Mouse (Mus musculus) heart, embryonic 16.5 days (tissue): ENCODE results near the gene Taok3. TPM values are rescaled to one million over a fixed set of nuclear protein-coding genes. Genes with fewer than 3 reads are reported as not detected.

Experiments used
- ATAC-seq: fragments of 200-750 bp; cut with Nextera tagmentation; replicated peaks from 2 replicates; pipeline ENCODE4 v1.8.0; 2017; ENCODE audit warnings: moderate number of reproducible peaks; ENCODE audit not compliant: insufficient read depth, low FRiP score; ENCODE audit errors: extremely low read depth
- H3K27ac ChIP-seq: fragments of 300-500 bp; sonication (generic); 2 replicates; pipeline ENCODE4 v1.5.1; 2014; ENCODE audit warnings: mild to moderate bottlenecking, low read length, control low read depth, moderate library complexity
- H3K27me3 ChIP-seq: fragments of 300-500 bp; sonication (generic); 2 replicates; pipeline ENCODE4 v1.6.1; 2014; ENCODE audit warnings: low read length, mixed read lengths; ENCODE audit not compliant: control insufficient read depth, insufficient read depth
- H3K36me3 ChIP-seq: fragments of 300-500 bp; sonication (generic); 2 replicates; pipeline ENCODE4 v1.6.1; 2014; ENCODE audit not compliant: control insufficient read depth, insufficient read depth
- H3K4me1 ChIP-seq: fragments of 300-500 bp; sonication (generic); 2 replicates; pipeline ENCODE4 v1.6.1; 2014; ENCODE audit warnings: low read length, mixed read lengths; ENCODE audit not compliant: control insufficient read depth, insufficient read depth
- H3K4me2 ChIP-seq: fragments of 300-500 bp; sonication (generic); 2 replicates; pipeline ENCODE4 v1.6.1; 2014; ENCODE audit warnings: low read depth, mild to moderate bottlenecking, control low read depth, low read length
- H3K4me3 ChIP-seq: fragments of 300-500 bp; sonication (generic); 2 replicates; pipeline ENCODE4 v1.5.1; 2014; ENCODE audit warnings: mild to moderate bottlenecking, control low read depth, low read length
- H3K9ac ChIP-seq: fragments of 300-500 bp; sonication (generic); 2 replicates; pipeline ENCODE4 v1.6.1; 2014; ENCODE audit warnings: low read length, control low read depth
- H3K9me3 ChIP-seq: fragments of 300-500 bp; sonication (generic); replicated peaks from 2 replicates; pipeline ENCODE4 v1.6.1; 2016; ENCODE audit warnings: low read length; ENCODE audit not compliant: control insufficient read depth
- WGBS: fragments of 180-500 bp; shearing (Covaris S2); extraction: QIAGEN DNeasy Blood & Tissue Kit; methylation state at CpG from one replicate; pipeline ENCODE4 v1.1.7; 2014; 5-methylcytosine and 5-hydroxymethylcytosine counted together
- polyA plus RNA-seq: library from polyadenylated mRNA; unstranded; fragments of >200 nt; fragmentation: Nextera tagmentation; extraction: Ambion mirVana; gene quantifications from 2 replicates; pipeline ENCODE4 v1.2.1, GENCODE M21; 2015

The Taok3 gene
- 12.8 and 19.2 TPM in 2 replicates for polyA plus RNA-seq

GRCm38 (mm10) chr5:117119777-117120488 is at the start of gene Taok3:
Taok3 (plus strand) TSS chr5:117120129.
- Histone ChIP-seq H3K4me2 (peak within 1 kb of the TSS; percentile 96), H3K4me3 (peak within 1 kb of the TSS; percentile 82), H3K9ac (peak within 1 kb of the TSS; percentile 71), H3K4me1 (peaks cover 11% of the 10 kb centered on the region), H3K27ac (peak within 1 kb of the TSS; percentile 36; the same call in 1 of the 2 replicates), H3K27me3 (no peaks in the 10 kb centered on the region), H3K9me3 (no peaks in the 10 kb centered on the region), H3K36me3 (no peaks in the 10 kb centered on the region)
- under 1% methylated on average over 73 of the region's 74 CpGs for WGBS
- ATAC-seq, result peak; percentile 85

- H3K9me3 ChIP-seq, result no peaks in the 10 kb centered on the region
- no peak overlapping the region for H3K27ac ChIP-seq
- peaks cover 17% of the 10 kb centered on the region for H3K4me1 ChIP-seq
- ATAC-seq, result peak; percentile 75
- H3K9ac ChIP-seq, result peak overlapping the region; percentile 41
- no peaks in the 10 kb centered on the region; the same call in 1 of the 2 replicates for H3K27me3 ChIP-seq
- WGBS, result 2% methylated on average over 13 of the region's 13 CpGs
- peak overlapping the region; percentile 72 for H3K4me2 ChIP-seq
- peaks cover 12% of the 10 kb centered on the region for H3K36me3 ChIP-seq
- peak overlapping the region; percentile 39 for H3K4me3 ChIP-seq
Observed at GRCm38 (mm10) chr5:117087718-117088117, 32.2 kb upstream of the Taok3 start.

- no peak overlapping the region for H3K4me3 ChIP-seq
- H3K9me3 ChIP-seq, result no peaks in the 10 kb centered on the region
- H3K4me1 ChIP-seq, result peaks cover 17% of the 10 kb centered on the region
- H3K9ac ChIP-seq, result no peak overlapping the region
- H3K36me3 ChIP-seq, result peaks cover 20% of the 10 kb centered on the region
- no peak overlapping the region for H3K27ac ChIP-seq
- H3K27me3 ChIP-seq, result no peaks in the 10 kb centered on the region; the same call in 1 of the 2 replicates
- H3K4me2 ChIP-seq, result no peak overlapping the region
- 58% methylated on average over 3 of the region's 3 CpGs for WGBS
- no peak for ATAC-seq
Observed at GRCm38 (mm10) chr5:117089147-117089546, 30.8 kb upstream of the Taok3 start.

- no peaks in the 10 kb centered on the region for H3K9me3 ChIP-seq
- H3K27me3 ChIP-seq, result no peaks in the 10 kb centered on the region; the same call in 1 of the 2 replicates
- H3K4me3 ChIP-seq, result no peak overlapping the region
- no peak overlapping the region for H3K9ac ChIP-seq
- peaks cover 20% of the 10 kb centered on the region for H3K36me3 ChIP-seq
- ATAC-seq, result no peak
- WGBS, result 9% methylated on average over 6 of the region's 6 CpGs
- H3K4me2 ChIP-seq, result no peak overlapping the region
- H3K4me1 ChIP-seq, result peaks cover 17% of the 10 kb centered on the region
- H3K27ac ChIP-seq, result no peak overlapping the region
Observed at GRCm38 (mm10) chr5:117089786-117090185, 30.1 kb upstream of the Taok3 start.

- no peak overlapping the region for H3K27ac ChIP-seq
- H3K9me3 ChIP-seq, result no peaks in the 10 kb centered on the region
- no peak overlapping the region for H3K4me3 ChIP-seq
- peaks cover 28% of the 10 kb centered on the region for H3K36me3 ChIP-seq
- no peak overlapping the region for H3K4me2 ChIP-seq
- peak; percentile 71 for ATAC-seq
- H3K27me3 ChIP-seq, result no peaks in the 10 kb centered on the region
- peaks cover 6% of the 10 kb centered on the region; the same call in 1 of the 2 replicates for H3K4me1 ChIP-seq
- 22% methylated on average over 7 of the region's 7 CpGs for WGBS
- no peak overlapping the region for H3K9ac ChIP-seq
Observed at GRCm38 (mm10) chr5:117094431-117094830, 25.5 kb upstream of the Taok3 start.

- no peak for ATAC-seq
- no peak overlapping the region for H3K4me2 ChIP-seq
- H3K27me3 ChIP-seq, result no peaks in the 10 kb centered on the region
- no peak overlapping the region for H3K9ac ChIP-seq
- no peaks in the 10 kb centered on the region for H3K9me3 ChIP-seq
- no peak overlapping the region for H3K4me3 ChIP-seq
- H3K36me3 ChIP-seq, result peaks cover 38% of the 10 kb centered on the region
- H3K27ac ChIP-seq, result no peak overlapping the region
- WGBS, result 55% methylated on average over 3 of the region's 3 CpGs
- H3K4me1 ChIP-seq, result no peaks in the 10 kb centered on the region
Observed at GRCm38 (mm10) chr5:117096716-117097115, 23.2 kb upstream of the Taok3 start.

GRCm38 (mm10) chr5:117099008-117099407 is 20.9 kb upstream of the Taok3 start:
- no peaks in the 10 kb centered on the region for H3K4me1 ChIP-seq

GRCm38 (mm10) chr5:117099742-117100141 is 20.2 kb upstream of the Taok3 start:
- Histone ChIP-seq H3K27ac (no peak overlapping the region), H3K9ac (no peak overlapping the region), H3K4me1 (no peaks in the 10 kb centered on the region), H3K36me3 (peaks cover 47% of the 10 kb centered on the region), H3K4me2 (no peak overlapping the region), H3K9me3 (no peaks in the 10 kb centered on the region), H3K4me3 (no peak overlapping the region), H3K27me3 (no peaks in the 10 kb centered on the region)
- 82% methylated on average over 11 of the region's 11 CpGs for WGBS
- no peak for ATAC-seq

More at GRCm38 (mm10) chr5:117099008-117099407, 20.9 kb upstream of the Taok3 start:
- H3K36me3 ChIP-seq, result peaks cover 40% of the 10 kb centered on the region
- no peak overlapping the region for H3K27ac ChIP-seq
- H3K4me3 ChIP-seq, result no peak overlapping the region
- H3K27me3 ChIP-seq, result no peaks in the 10 kb centered on the region
- no peak overlapping the region for H3K9ac ChIP-seq
- 88% methylated on average over 5 of the region's 5 CpGs for WGBS
- H3K4me2 ChIP-seq, result no peak overlapping the region
- H3K9me3 ChIP-seq, result no peaks in the 10 kb centered on the region
- ATAC-seq, result no peak

GRCm38 (mm10) chr5:117103194-117103929 is 16.6 kb upstream of the Taok3 start:
- H3K4me1 ChIP-seq, result no peaks in the 10 kb centered on the region
- no peak for ATAC-seq
- H3K4me2 ChIP-seq, result no peak overlapping the region
- no peaks in the 10 kb centered on the region for H3K9me3 ChIP-seq
- H3K36me3 ChIP-seq, result peaks cover 67% of the 10 kb centered on the region
- 93% methylated on average over 20 of the region's 20 CpGs for WGBS
- H3K9ac ChIP-seq, result no peak overlapping the region
- no peak overlapping the region for H3K4me3 ChIP-seq
- no peak overlapping the region for H3K27ac ChIP-seq
- H3K27me3 ChIP-seq, result no peaks in the 10 kb centered on the region
